ENCODE assay signal across 21 mouse cellular contexts in genomic region chr11:62022105-62022504, GRCm38 (mm10).
DNase-seq lines count a peak whose midpoint lies in the region; ATAC-seq and TF ChIP-seq lines count a peak whose summit lies in the region.
"Had no signal": no experiment of that assay in that cellular context is flagged by ENCODE, and none has a peak within 500 bp of the region (broad histone marks: within the 10 kb centered on the region; RNA-seq: fewer than 3 reads in every experiment).

No protein-coding gene starts in this region.

- no peak for DNase-seq in gastrocnemius, adult 2 months
- DNase-seq in gastrocnemius, adult 8-10 months (ENCODE audit: low spot score in 2 of 2) = no peak
- DNase-seq in lung, postnatal 25 days (ENCODE audit: low spot score) = peak; percentile 63
- DNase-seq in kidney, postnatal 25 days = no peak
- no peak for DNase-seq in forebrain, postnatal 0 days
- DNase-seq: adrenal gland, adult 2 months; cerebellum, adult 8-10 months; kidney, adult 9 months; kidney, postnatal 14 days; liver, embryonic 13.5 days; lung, embryonic 14.5 days; thymus, adult 18-20 months had no signal

- peak overlapping the region; percentile 78 for H3K27ac ChIP-seq in gastrocnemius, adult 2 months
- H3K27ac ChIP-seq in forebrain, postnatal 0 days (ENCODE audit: low read depth, low read length) = no peak overlapping the region
- H3K27ac ChIP-seq: heart, embryonic 10.5 days; hindbrain, embryonic 10.5 days; hindbrain, postnatal 0 days; limb, embryonic 12.5 days; liver, embryonic 13.5 days had no signal

- intact Hi-C loops in gastrocnemius, adult 2 months (cut with DNase I) = no loop called here

- ATAC-seq in megakaryocyte, adult 5-6 weeks (ENCODE audit: poor library complexity, severe bottlenecking) = no peak
- ATAC-seq in forebrain, postnatal 0 days = no peak
- ATAC-seq: hindbrain, postnatal 0 days; intestine, embryonic 16.5 days; Patski had no signal

- peaks cover 75% of the 10 kb centered on the region for H3K36me3 ChIP-seq in megakaryocyte, embryonic 14.5 days (replicated peaks; ENCODE audit: low read length)
- no peaks in the 10 kb centered on the region for H3K36me3 ChIP-seq in forebrain, postnatal 0 days (ENCODE audit: insufficient read depth)
- H3K36me3 ChIP-seq: heart, embryonic 10.5 days; hindbrain, embryonic 10.5 days; limb, embryonic 12.5 days; midbrain, embryonic 10.5 days had no signal

- no peaks in the 10 kb centered on the region for H3K9me3 ChIP-seq in megakaryocyte, embryonic 14.5 days
- no peaks in the 10 kb centered on the region for H3K9me3 ChIP-seq in forebrain, postnatal 0 days (ENCODE audit: low read length)
- H3K9me3 ChIP-seq: heart, embryonic 10.5 days; hindbrain, embryonic 10.5 days; limb, embryonic 12.5 days; liver, embryonic 13.5 days; midbrain, embryonic 10.5 days had no signal

- no peaks in the 10 kb centered on the region for H3K27me3 ChIP-seq in megakaryocyte, embryonic 14.5 days (replicated peaks)
- no peaks in the 10 kb centered on the region for H3K27me3 ChIP-seq in forebrain, postnatal 0 days (ENCODE audit: insufficient read depth, low read length)
- H3K27me3 ChIP-seq: limb, embryonic 12.5 days; liver, embryonic 13.5 days; Patski had no signal

- no peak overlapping the region for H3K9ac ChIP-seq in forebrain, postnatal 0 days
- H3K9ac ChIP-seq: limb, embryonic 12.5 days; liver, embryonic 13.5 days; lung, embryonic 14.5 days had no signal

- H3K4me3 ChIP-seq in gastrocnemius, adult 2 months = no peak overlapping the region
- H3K4me3 ChIP-seq in megakaryocyte, embryonic 14.5 days (replicated peaks) = peak overlapping the region; percentile 79
- H3K4me3 ChIP-seq in forebrain, postnatal 0 days (ENCODE audit: low read depth, low read length) = no peak overlapping the region
- H3K4me3 ChIP-seq: heart, embryonic 10.5 days; hindbrain, embryonic 10.5 days; limb, embryonic 12.5 days; liver, embryonic 13.5 days; midbrain, embryonic 10.5 days had no signal

- H3K4me1 ChIP-seq in megakaryocyte, embryonic 14.5 days = peaks cover 92% of the 10 kb centered on the region
- peaks cover 9% of the 10 kb centered on the region; the same call in 1 of the 2 replicates for H3K4me1 ChIP-seq in forebrain, postnatal 0 days (ENCODE audit: insufficient read depth)

- TF ChIP-seq CTCF in gastrocnemius, adult 2 months (IDR thresholded peaks at IDR 0.05) = no peak
- TF ChIP-seq CTCF in forebrain, postnatal 0 days (IDR thresholded peaks at IDR 0.05; ENCODE audit: low read depth) = no peak

- no peak overlapping the region for H3K4me2 ChIP-seq in forebrain, postnatal 0 days (ENCODE audit: low read depth)
- H3K4me2 ChIP-seq: limb, embryonic 12.5 days; liver, embryonic 13.5 days; lung, embryonic 14.5 days had no signal

- whole genome bisulfite sequencing in forebrain, postnatal 0 days = 92% methylated on average over 3 of the region's 3 CpGs
